Mouse (Mus musculus) cerebellum, adult 2 months (tissue): ENCODE results near the gene Trim60. TPM values are rescaled to one million over a fixed set of nuclear protein-coding genes. Genes with fewer than 3 reads are reported as not detected.

Experiments
- DNase-seq, 2 experiments: peaks; one replicate each; pipeline ENCODE4 v3.0.0; 2021
- H3K27ac ChIP-seq: fragments of 200-500 bp; 2 replicates; pipeline ENCODE4 v1.5.1; 2012; ENCODE audit warnings: low read length, control low read depth, inconsistent platforms; ENCODE audit not compliant: insufficient read depth
- H3K27me3 ChIP-seq: fragments of 200-500 bp; 2 replicates; pipeline ENCODE4 v1.6.1; 2012; ENCODE audit warnings: inconsistent platforms, mild to moderate bottlenecking, low read length, moderate library complexity; ENCODE audit not compliant: control insufficient read depth, insufficient read depth
- H3K4me1 ChIP-seq: fragments of 200-500 bp; 2 replicates; pipeline ENCODE4 v1.6.1; 2011; ENCODE audit warnings: low read length; ENCODE audit not compliant: control insufficient read depth, insufficient read depth
- H3K4me3 ChIP-seq: fragments of 200-500 bp; replicated peaks from 2 replicates; pipeline ENCODE3; 2011; ENCODE audit warnings: mild to moderate bottlenecking, low read depth, low read length, control low read depth; ENCODE audit not compliant: insufficient read depth
- CTCF ChIP-seq: fragments of 200-500 bp; IDR thresholded peaks from 2 replicates; pipeline ENCODE4 v1.5.1; 2011; ENCODE audit warnings: low read depth, mild to moderate bottlenecking, control low read depth, low read length, moderate library complexity, borderline replicate concordance; ENCODE audit not compliant: insufficient read depth
- POLR2A ChIP-seq: fragments of 200-500 bp; IDR thresholded peaks from 2 replicates; pipeline ENCODE4 v1.6.1; 2011; ENCODE audit warnings: low read length, control low read depth, borderline replicate concordance; ENCODE audit not compliant: insufficient read depth
- WGBS: fragments of 180-500 bp; shearing (Covaris S2); methylation state at CpG from one replicate; pipeline ENCODE4 v1.1.7; 2018; 5-methylcytosine and 5-hydroxymethylcytosine counted together
- polyA plus RNA-seq: library from polyadenylated mRNA; depleted of rRNA; stranded (reverse); fragments of >200 nt; gene quantifications from 2 replicates; pipeline ENCODE4 v1.2.3, GENCODE M21; 2012; rRNA removed

Trim60 gene
- polyA plus RNA-seq, 1 experiment = not detected

DNA sequence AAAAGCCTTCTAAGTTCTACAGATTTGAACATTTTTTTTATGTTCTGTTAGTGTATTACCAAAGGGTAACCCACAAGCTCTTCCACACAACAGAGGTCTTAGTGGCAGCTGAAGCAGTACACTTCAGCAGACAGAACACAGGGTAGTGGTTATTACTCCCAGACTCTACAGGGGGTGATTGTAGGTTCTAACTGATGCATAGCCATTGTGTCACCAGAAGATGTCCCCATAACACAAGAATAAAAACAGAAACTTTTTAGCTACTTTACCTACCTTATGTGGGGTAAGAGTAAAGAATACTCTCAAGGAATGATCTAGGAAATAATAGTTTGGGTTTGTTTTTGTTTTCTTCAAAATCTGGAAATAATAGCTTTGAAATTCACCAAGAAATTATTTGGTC lies 55.5 kb downstream of the Trim60 start:
- no peak for TF ChIP-seq POLR2A
- no peak for TF ChIP-seq CTCF
- no peak for DNase-seq

DNA sequence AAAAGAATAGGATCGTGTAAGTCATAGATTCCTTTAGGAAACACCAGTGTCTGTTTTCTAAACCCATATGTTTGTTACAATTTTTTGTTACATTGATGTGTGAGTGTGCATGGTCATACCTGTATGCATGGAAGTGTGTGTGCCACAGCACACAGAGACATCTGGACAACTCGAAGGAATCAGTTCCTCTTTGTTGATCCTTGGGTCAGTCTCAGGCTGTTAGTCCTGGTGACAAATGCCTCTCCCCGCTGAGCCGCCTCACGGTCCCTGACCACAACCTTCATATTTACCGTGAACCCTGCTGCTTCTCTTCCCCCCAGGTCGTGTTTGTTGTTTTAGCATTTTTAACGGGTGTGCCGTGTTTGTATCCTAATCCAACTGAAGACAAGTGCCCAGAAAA lies 59.4 kb downstream of the Trim60 start:
- H3K27ac ChIP-seq = no peak overlapping the region

More for the DNA sequence above, 55.5 kb downstream of the Trim60 start:
- no peak overlapping the region for H3K4me3 ChIP-seq
- no peak overlapping the region for H3K27ac ChIP-seq
- no peaks in the 10 kb centered on the region for H3K27me3 ChIP-seq
- H3K4me1 ChIP-seq = no peaks in the 10 kb centered on the region

DNA sequence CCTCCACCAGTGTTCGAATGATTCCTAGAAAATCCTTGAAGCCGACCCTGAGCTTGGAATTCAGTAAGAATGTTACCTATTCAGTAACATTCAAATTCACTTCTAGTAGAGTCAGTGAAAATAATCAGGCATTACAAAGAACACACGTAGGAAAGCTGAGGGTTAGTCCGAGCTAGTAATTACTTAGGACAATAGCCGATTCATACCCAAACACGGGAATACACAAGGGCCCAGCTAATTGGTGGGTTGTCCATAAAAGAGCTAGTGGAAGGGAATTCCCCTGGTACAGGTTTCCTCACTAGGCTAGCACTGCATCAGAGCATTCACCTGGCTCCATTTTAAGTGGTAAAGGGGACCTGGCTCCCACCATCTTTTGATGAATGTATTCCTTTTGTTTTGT lies 66.3 kb downstream of the Trim60 start:
- Histone ChIP-seq H3K4me1 (no peaks in the 10 kb centered on the region; the same call in 1 of the 2 replicates), H3K27me3 (no peaks in the 10 kb centered on the region), H3K4me3 (no peak overlapping the region), H3K27ac (no peak overlapping the region)
- DNase-seq = no peak
- WGBS = 91% methylated on average over 6 of the region's 6 CpGs
- TF ChIP-seq CTCF (no peak), POLR2A (no peak)

More for the DNA sequence above, 59.4 kb downstream of the Trim60 start:
- Histone ChIP-seq H3K4me3 (no peak overlapping the region), H3K27me3 (no peaks in the 10 kb centered on the region), H3K4me1 (no peaks in the 10 kb centered on the region)
- TF ChIP-seq POLR2A (no peak), CTCF (no peak)
- WGBS = 85% methylated on average over 9 of the region's 9 CpGs
- DNase-seq = no peak

Other genes with a start within 250 kb of the Trim60 start
- 58.4 and 73.5 TPM in 2 replicates for gene Klhl2, start 168.6 kb downstream of the Trim60 start, polyA plus RNA-seq
- gene Tmem192, start 71.4 kb downstream of the Trim60 start, polyA plus RNA-seq = 42.8 and 48.4 TPM in 2 replicates
- not detected in 2 replicates for gene Trim75, start 30.8 kb downstream of the Trim60 start, polyA plus RNA-seq
- gene Trim61, start 61 bp downstream of the Trim60 start, polyA plus RNA-seq = not detected in 2 replicates
- gene Apela, start 18.8 kb upstream of the Trim60 start, polyA plus RNA-seq = not detected in 2 replicates
- not detected in 2 replicates for gene Gm10663, start 56.4 kb upstream of the Trim60 start, polyA plus RNA-seq
- gene BC030870, start 111.0 kb upstream of the Trim60 start, polyA plus RNA-seq = not detected in 2 replicates